Mouse (Mus musculus): ENCODE measurements around the gene Pip5kl1. TPM values are rescaled to one million over a fixed set of nuclear protein-coding genes. Genes with fewer than 3 reads are reported as not detected.
A peak's percentile ranks its signal among the peaks of the same experiment; 100 is the strongest.

The Pip5kl1 gene
- polyA plus RNA-seq, 1 experiment from 2014 or later: 0.50 TPM

DNA sequence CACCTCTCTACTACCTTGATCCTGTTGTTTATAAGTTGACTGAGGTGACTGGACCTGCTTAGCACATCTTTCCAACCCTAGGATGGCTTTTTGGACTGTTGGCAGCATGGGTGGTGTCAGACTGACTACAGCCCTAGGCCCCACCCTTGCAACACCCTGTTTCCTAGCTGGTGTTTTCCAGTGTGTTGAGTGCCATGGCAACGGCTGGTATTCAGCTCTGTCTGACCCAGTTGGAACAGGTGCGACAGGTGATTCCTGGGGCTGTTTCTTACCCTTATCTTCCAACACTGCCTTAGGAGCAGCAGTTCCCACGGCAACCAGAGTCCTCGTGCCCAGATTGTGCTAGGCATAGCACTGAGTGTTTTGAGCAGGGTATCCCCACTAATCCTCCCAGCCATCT, 36.1 kb upstream of the Pip5kl1 start:
- H3K4me3 ChIP-seq (ENCODE audit: low read depth, low read length): peak overlapping the region; percentile 91; the same call in 1 of the 2 replicates
- no peaks in the 10 kb centered on the region for H3K9me3 ChIP-seq (ENCODE audit: low read depth, low read length)
- ATAC-seq (ENCODE audit: insufficient read depth) (no peak), DNase-seq (peak; percentile 39)
- no peaks in the 10 kb centered on the region for H3K36me3 ChIP-seq (ENCODE audit: insufficient read depth)
- peak overlapping the region; percentile 83 for H3K27ac ChIP-seq (ENCODE audit: low read depth)
- peak overlapping the region; percentile 92 for H3K4me2 ChIP-seq
- no peak for TF ChIP-seq CTCF (IDR thresholded peaks at IDR 0.05; ENCODE audit: low read depth)
- H3K9ac ChIP-seq: peak overlapping the region; percentile 23; the same call in 1 of the 2 replicates
- WGBS: 44% methylated on average over 4 of the region's 4 CpGs
- peaks cover 34% of the 10 kb centered on the region for H3K4me1 ChIP-seq (ENCODE audit: insufficient read depth)
- H3K27me3 ChIP-seq (ENCODE audit: insufficient read depth, low read length): no peaks in the 10 kb centered on the region

DNA sequence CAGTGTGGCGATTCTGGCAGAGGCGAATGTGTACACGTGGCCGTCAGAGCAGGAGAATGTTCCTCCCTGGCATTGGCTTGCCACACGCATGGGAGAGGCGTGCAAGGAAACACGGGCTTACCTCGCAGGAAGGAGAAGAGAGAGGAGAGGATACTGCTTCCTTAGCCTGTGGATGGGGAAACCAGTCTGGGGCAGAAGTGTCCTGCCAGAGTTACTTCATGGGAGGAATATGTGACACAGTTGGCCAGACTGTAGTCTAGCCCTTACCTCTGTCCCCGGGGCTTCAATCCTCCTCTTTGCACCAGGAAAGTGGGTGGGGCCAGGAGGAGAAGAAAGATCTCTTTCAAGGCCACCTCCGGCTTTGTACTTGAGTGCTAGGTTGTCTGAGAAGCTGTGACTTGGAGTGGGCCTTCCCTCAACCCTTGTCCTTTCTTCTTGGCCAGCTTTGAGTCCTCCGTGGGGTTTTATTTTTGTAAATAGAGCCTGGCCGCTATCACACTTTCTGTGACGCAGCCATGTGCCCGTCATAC, 35.1 kb upstream of the Pip5kl1 start:
- no peaks in the 10 kb centered on the region for H3K36me3 ChIP-seq (ENCODE audit: insufficient read depth)
- no peak for TF ChIP-seq CTCF (IDR thresholded peaks at IDR 0.05; ENCODE audit: low read depth)
- no peaks in the 10 kb centered on the region for H3K9me3 ChIP-seq (ENCODE audit: low read depth, low read length)
- peak overlapping the region; percentile 33; the same call in 1 of the 2 replicates for H3K9ac ChIP-seq
- H3K4me2 ChIP-seq: peak overlapping the region; percentile 92
- DNase-seq: peak; percentile 48
- H3K27ac ChIP-seq (ENCODE audit: low read depth): peak overlapping the region; percentile 83
- H3K4me1 ChIP-seq (ENCODE audit: insufficient read depth): peaks cover 34% of the 10 kb centered on the region
- H3K4me3 ChIP-seq (ENCODE audit: low read depth, low read length): peak overlapping the region; percentile 91; the same call in 1 of the 2 replicates
- WGBS: 53% methylated on average over 14 of the region's 14 CpGs
- no peak for ATAC-seq (ENCODE audit: insufficient read depth)
- H3K27me3 ChIP-seq (ENCODE audit: insufficient read depth, low read length): no peaks in the 10 kb centered on the region

DNA sequence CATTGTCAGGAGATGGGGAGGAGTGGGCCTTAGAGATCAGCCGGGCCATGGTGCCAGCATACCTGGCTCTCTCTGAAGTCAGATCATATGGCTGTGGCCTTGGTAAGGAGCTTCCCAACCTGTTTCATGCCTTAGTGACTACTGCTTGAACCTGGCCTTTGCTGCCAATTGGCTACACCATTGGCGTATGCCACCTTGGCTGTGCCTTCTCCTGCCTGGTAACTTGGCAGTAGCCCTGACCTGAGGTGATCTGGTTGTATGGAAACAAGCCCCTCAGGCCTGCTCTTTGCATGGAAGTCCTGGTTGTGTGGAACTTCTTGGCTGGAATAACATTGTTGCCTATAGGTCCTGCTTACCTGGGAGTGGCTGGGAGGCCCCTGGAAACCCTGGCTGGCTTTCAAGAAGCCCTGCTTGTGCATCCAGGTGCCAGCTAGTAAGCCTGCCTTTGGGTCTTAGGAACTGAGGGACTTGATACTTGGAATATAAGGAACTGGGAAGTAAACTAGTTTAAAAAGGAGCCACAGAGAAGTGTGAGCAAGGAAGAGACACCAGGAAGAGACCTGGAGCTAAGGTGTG, 33.2 kb upstream of the Pip5kl1 start:
- Histone ChIP-seq H3K4me3 (ENCODE audit: low read depth, low read length) (no peak overlapping the region), H3K27me3 (ENCODE audit: insufficient read depth, low read length) (no peaks in the 10 kb centered on the region), H3K27ac (ENCODE audit: low read depth) (no peak overlapping the region), H3K9ac (no peak overlapping the region), H3K36me3 (ENCODE audit: insufficient read depth) (no peaks in the 10 kb centered on the region), H3K4me2 (no peak overlapping the region), H3K9me3 (ENCODE audit: low read depth, low read length) (no peaks in the 10 kb centered on the region), H3K4me1 (ENCODE audit: insufficient read depth) (peaks cover 29% of the 10 kb centered on the region)
- 84% methylated on average over 2 of the region's 2 CpGs for WGBS
- ATAC-seq (ENCODE audit: insufficient read depth): no peak
- TF ChIP-seq CTCF (IDR thresholded peaks at IDR 0.05; ENCODE audit: low read depth): no peak
- DNase-seq: no peak

DNA sequence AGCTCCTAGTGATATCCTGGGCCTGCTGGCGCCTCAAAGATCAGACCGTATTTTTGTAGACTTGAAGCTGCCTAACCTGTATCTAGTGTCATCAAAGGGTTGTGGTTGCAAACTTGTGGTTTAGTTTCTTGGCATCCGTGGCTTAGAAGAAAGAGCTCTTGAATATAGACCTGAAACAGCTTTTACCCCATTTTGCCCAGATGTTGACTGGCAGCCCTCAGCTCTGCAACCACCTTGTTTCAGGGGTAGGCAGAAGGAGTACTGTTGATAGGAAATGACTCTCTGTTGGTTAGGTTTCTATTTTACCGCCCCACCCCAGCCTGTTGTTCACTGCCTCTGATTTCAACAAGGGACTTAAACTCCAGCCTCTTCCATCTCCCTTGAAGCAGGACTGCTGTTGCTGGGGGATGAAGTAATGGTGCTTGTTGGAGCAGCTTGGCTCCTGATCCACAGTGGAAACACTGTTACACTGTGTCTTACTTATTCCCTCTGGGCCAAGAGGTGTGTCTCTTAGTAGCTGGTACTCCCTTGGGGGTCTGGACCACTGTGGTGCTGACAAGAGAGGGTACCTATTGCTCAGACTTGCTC, 32.5 kb upstream of the Pip5kl1 start:
- no peak for DNase-seq
- no peak overlapping the region for H3K9ac ChIP-seq

DNA sequence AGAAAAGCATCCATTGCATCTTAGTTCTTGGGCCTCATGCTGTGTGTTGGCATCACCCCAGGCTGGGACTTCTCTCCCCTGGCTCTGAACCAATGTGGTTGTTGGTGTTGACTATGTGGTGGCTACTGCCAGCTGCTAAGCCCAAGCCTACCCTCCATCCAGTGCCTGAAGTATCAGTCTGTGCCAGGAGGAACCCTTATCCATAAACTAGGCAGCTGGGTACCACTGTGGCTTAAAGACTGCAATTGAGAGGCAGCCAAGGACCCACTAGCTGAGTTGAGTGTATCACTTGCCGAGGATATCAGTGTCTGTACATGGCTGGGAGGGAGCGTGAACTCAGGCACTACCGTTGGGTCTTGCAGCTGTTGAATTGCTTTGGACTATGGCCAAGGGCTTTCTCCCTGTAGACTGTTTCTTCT, 31.6 kb upstream of the Pip5kl1 start:
- Histone ChIP-seq H3K4me2 (no peak overlapping the region), H3K9me3 (ENCODE audit: low read depth, low read length) (no peaks in the 10 kb centered on the region), H3K4me3 (ENCODE audit: low read depth, low read length) (no peak overlapping the region), H3K4me1 (ENCODE audit: insufficient read depth) (peaks cover 21% of the 10 kb centered on the region), H3K9ac (no peak overlapping the region), H3K36me3 (ENCODE audit: insufficient read depth) (peaks cover 2% of the 10 kb centered on the region; the same call in 1 of the 2 replicates), H3K27me3 (ENCODE audit: insufficient read depth, low read length) (no peaks in the 10 kb centered on the region), H3K27ac (ENCODE audit: low read depth) (no peak overlapping the region)
- DNase-seq (no peak), ATAC-seq (ENCODE audit: insufficient read depth) (no peak)
- TF ChIP-seq CTCF (IDR thresholded peaks at IDR 0.05; ENCODE audit: low read depth): no peak
- 64% methylated on average over 3 of the region's 3 CpGs for WGBS

More for the DNA sequence above, 32.5 kb upstream of the Pip5kl1 start:
- no peaks in the 10 kb centered on the region for H3K9me3 ChIP-seq (ENCODE audit: low read depth, low read length)
- no peak for ATAC-seq (ENCODE audit: insufficient read depth)
- H3K27ac ChIP-seq (ENCODE audit: low read depth): no peak overlapping the region
- H3K4me2 ChIP-seq: no peak overlapping the region
- H3K4me1 ChIP-seq (ENCODE audit: insufficient read depth): peaks cover 29% of the 10 kb centered on the region
- H3K4me3 ChIP-seq (ENCODE audit: low read depth, low read length): no peak overlapping the region
- H3K36me3 ChIP-seq (ENCODE audit: insufficient read depth): peaks cover 2% of the 10 kb centered on the region; the same call in 1 of the 2 replicates
- H3K27me3 ChIP-seq (ENCODE audit: insufficient read depth, low read length): no peaks in the 10 kb centered on the region
- no peak for TF ChIP-seq CTCF (IDR thresholded peaks at IDR 0.05; ENCODE audit: low read depth)
- 89% methylated on average over 4 of the region's 4 CpGs for WGBS

DNA sequence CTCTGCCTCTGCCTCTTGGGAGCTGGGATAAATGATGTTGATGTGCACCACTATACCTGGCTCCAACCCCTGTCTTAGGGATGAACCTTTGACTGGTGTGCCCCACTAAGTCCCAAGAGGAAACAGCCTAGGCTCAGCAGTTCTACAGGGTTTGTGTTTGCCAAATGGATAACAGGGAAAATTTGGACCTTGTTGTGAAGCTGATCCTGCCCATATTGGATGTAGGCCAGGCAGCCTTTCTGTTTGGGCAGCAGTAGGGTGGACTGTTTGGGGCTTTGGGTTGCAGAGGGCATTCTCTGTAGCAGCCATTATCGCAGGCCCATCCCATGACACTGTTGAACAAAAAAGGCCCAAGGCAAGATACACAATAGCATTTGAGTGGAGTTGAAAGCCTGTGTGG, 27.6 kb upstream of the Pip5kl1 start:
- Histone ChIP-seq H3K4me3 (ENCODE audit: low read depth, low read length) (no peak overlapping the region), H3K9ac (no peak overlapping the region), H3K36me3 (ENCODE audit: insufficient read depth) (peaks cover 2% of the 10 kb centered on the region; the same call in 1 of the 2 replicates), H3K4me1 (ENCODE audit: insufficient read depth) (no peaks in the 10 kb centered on the region), H3K9me3 (ENCODE audit: low read depth, low read length) (no peaks in the 10 kb centered on the region), H3K27me3 (ENCODE audit: insufficient read depth, low read length) (no peaks in the 10 kb centered on the region), H3K27ac (ENCODE audit: low read depth) (no peak overlapping the region), H3K4me2 (no peak overlapping the region)
- WGBS: 94% methylated on average over 1 of the region's 1 CpGs
- ATAC-seq (ENCODE audit: insufficient read depth) (no peak), DNase-seq (no peak)
- no peak for TF ChIP-seq CTCF (IDR thresholded peaks at IDR 0.05; ENCODE audit: low read depth)

DNA sequence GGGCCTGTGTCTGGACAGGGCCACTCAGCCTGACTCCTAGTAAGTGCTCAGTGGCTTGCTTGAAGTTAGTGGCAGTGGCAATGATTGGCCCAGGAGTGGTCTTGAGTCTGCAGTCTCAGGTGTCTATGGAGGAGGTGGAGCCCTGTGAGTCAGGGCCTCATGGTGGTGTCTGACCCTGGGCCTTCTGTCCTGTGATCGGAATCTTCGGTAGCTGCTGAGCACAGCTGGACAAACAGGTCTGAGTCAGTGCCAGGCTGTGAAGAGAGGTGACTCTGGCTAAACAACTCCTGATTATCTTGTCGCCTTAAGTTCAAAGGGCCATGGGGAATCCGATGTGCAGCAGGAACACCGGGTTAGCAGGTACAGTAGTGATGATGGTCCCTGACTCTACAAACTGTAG, 27.2 kb upstream of the Pip5kl1 start:
- 48% methylated on average over 5 of the region's 5 CpGs for WGBS

More for the DNA sequence above, 27.2 kb upstream of the Pip5kl1 start:
- DNase-seq (no peak), ATAC-seq (ENCODE audit: insufficient read depth) (no peak)
- no peaks in the 10 kb centered on the region for H3K4me1 ChIP-seq (ENCODE audit: insufficient read depth)
- no peaks in the 10 kb centered on the region for H3K27me3 ChIP-seq (ENCODE audit: insufficient read depth, low read length)
- no peak overlapping the region for H3K4me2 ChIP-seq
- H3K27ac ChIP-seq (ENCODE audit: low read depth): no peak overlapping the region
- H3K9me3 ChIP-seq (ENCODE audit: low read depth, low read length): no peaks in the 10 kb centered on the region
- no peak for TF ChIP-seq CTCF (IDR thresholded peaks at IDR 0.05; ENCODE audit: low read depth)
- H3K4me3 ChIP-seq (ENCODE audit: low read depth, low read length): no peak overlapping the region
- no peak overlapping the region for H3K9ac ChIP-seq
- H3K36me3 ChIP-seq (ENCODE audit: insufficient read depth): peaks cover 2% of the 10 kb centered on the region; the same call in 1 of the 2 replicates
